Mouse (Mus musculus): ENCODE results near the gene Ankrd44. TPM values are rescaled to one million over a fixed set of nuclear protein-coding genes. Genes with fewer than 3 reads are reported as not detected.

Ankrd44 gene
- polyA plus RNA-seq, 1 experiment from 2014 or later: 23.0 TPM

- Histone ChIP-seq H3K27me3 (no peaks in the 10 kb centered on the region), H3K36me3 (peaks cover 33% of the 10 kb centered on the region), H3K4me2 (replicated peaks) (no peak overlapping the region), H3K27ac (no peak overlapping the region), H3K4me3 (no peak overlapping the region), H3K9me3 (no peaks in the 10 kb centered on the region), H3K9ac (no peak overlapping the region), H3K4me1 (no peaks in the 10 kb centered on the region)
- ATAC-seq (ENCODE audit: low FRiP score, low read depth): no peak
- WGBS: 82% methylated on average over 6 of the region's 6 CpGs
These were observed 265.5 kb downstream of the Ankrd44 start for GRCm38 (mm10) chr1:54660674-54661073.

DNA sequence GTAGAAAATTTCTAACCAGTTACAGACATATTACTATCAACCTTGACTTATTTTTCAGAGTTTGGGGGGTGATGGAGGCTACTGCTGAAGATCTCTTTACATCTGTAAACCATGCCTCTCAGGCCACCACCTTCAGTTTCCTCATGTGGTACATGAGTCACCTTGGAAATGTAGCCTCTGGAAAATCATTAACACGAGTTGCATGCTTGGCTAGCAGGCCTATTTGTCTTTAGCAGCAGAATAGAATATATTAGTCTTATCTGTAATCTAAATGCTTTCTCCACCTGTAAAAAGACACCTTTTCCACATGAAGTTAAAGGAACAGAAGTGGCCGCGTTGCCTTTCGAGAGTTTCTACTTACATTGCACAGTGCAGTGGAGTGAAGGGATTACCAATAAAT is 267.6 kb downstream of the Ankrd44 start:
- Histone ChIP-seq H3K4me3 (no peak overlapping the region), H3K4me2 (replicated peaks) (no peak overlapping the region), H3K9me3 (no peaks in the 10 kb centered on the region), H3K36me3 (peaks cover 44% of the 10 kb centered on the region), H3K27ac (no peak overlapping the region), H3K27me3 (no peaks in the 10 kb centered on the region), H3K9ac (no peak overlapping the region), H3K4me1 (no peaks in the 10 kb centered on the region)
- no peak for ATAC-seq (ENCODE audit: low FRiP score, low read depth)
- 92% methylated on average over 4 of the region's 4 CpGs for WGBS

- Histone ChIP-seq H3K27me3 (no peaks in the 10 kb centered on the region), H3K4me3 (no peak overlapping the region), H3K9ac (no peak overlapping the region), H3K4me1 (peaks cover 4% of the 10 kb centered on the region), H3K36me3 (peaks cover 24% of the 10 kb centered on the region), H3K4me2 (replicated peaks) (no peak overlapping the region), H3K9me3 (no peaks in the 10 kb centered on the region), H3K27ac (no peak overlapping the region)
- no peak for ATAC-seq (ENCODE audit: low FRiP score, low read depth)
- WGBS: 80% methylated on average over 5 of the region's 5 CpGs
These were observed 277.9 kb downstream of the Ankrd44 start for GRCm38 (mm10) chr1:54648237-54648636.

DNA sequence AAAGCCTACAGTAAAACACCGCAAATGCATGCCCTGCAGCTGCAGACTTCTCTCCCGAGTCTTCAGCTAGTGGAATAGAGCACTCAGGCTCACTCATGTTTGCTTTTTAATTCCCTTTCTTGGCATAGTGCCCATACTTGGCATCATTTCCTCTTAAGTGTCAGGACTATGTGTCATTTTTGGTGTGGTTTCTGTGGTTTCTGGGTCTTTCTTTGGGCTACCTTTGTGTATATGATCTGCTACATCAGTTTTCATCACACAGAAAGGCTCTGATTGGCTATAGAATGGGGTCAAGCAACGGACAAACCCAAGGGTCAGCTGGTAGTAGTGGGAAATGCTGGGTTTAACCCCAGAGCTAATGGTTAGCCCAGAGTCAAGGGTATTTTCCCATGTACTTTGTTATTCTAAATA is 278.8 kb downstream of the Ankrd44 start:
- ATAC-seq (ENCODE audit: low FRiP score, low read depth): no peak
- Histone ChIP-seq H3K4me1 (peaks cover 4% of the 10 kb centered on the region), H3K27me3 (no peaks in the 10 kb centered on the region), H3K4me2 (replicated peaks) (no peak overlapping the region), H3K4me3 (no peak overlapping the region), H3K27ac (no peak overlapping the region), H3K9ac (no peak overlapping the region), H3K36me3 (peaks cover 23% of the 10 kb centered on the region), H3K9me3 (no peaks in the 10 kb centered on the region)
- 57% methylated on average over 3 of the region's 3 CpGs for WGBS

GRCm38 (mm10) chr1:54640184-54640795 is 285.9 kb downstream of the Ankrd44 start:
- no peak overlapping the region for H3K4me3 ChIP-seq
- 46% methylated on average over 5 of the region's 5 CpGs for WGBS
- no peak for ATAC-seq (ENCODE audit: low FRiP score, low read depth)
- H3K27ac ChIP-seq: no peak overlapping the region
- no peak overlapping the region for H3K4me2 ChIP-seq (replicated peaks)
- H3K9me3 ChIP-seq: no peaks in the 10 kb centered on the region
- H3K27me3 ChIP-seq: no peaks in the 10 kb centered on the region
- H3K9ac ChIP-seq: no peak overlapping the region
- H3K4me1 ChIP-seq: no peaks in the 10 kb centered on the region
- no peaks in the 10 kb centered on the region for H3K36me3 ChIP-seq

- Histone ChIP-seq H3K9me3 (no peaks in the 10 kb centered on the region), H3K36me3 (no peaks in the 10 kb centered on the region), H3K4me1 (no peaks in the 10 kb centered on the region), H3K27me3 (no peaks in the 10 kb centered on the region), H3K27ac (no peak overlapping the region), H3K4me3 (no peak overlapping the region), H3K9ac (no peak overlapping the region), H3K4me2 (replicated peaks) (no peak overlapping the region)
- 79% methylated on average over 6 of the region's 6 CpGs for WGBS
- ATAC-seq (ENCODE audit: low FRiP score, low read depth): no peak
These were observed 286.6 kb downstream of the Ankrd44 start for GRCm38 (mm10) chr1:54639506-54640078.

GRCm38 (mm10) chr1:54639076-54639475 is 287.1 kb downstream of the Ankrd44 start:
- Histone ChIP-seq H3K36me3 (no peaks in the 10 kb centered on the region), H3K9ac (no peak overlapping the region), H3K4me3 (no peak overlapping the region), H3K27ac (no peak overlapping the region), H3K4me1 (no peaks in the 10 kb centered on the region), H3K4me2 (replicated peaks) (no peak overlapping the region), H3K27me3 (no peaks in the 10 kb centered on the region), H3K9me3 (no peaks in the 10 kb centered on the region)
- no peak for ATAC-seq (ENCODE audit: low FRiP score, low read depth)
- WGBS: 90% methylated on average over 2 of the region's 2 CpGs

- Histone ChIP-seq H3K27me3 (no peaks in the 10 kb centered on the region), H3K4me2 (replicated peaks) (no peak overlapping the region), H3K27ac (no peak overlapping the region), H3K9ac (no peak overlapping the region), H3K4me3 (no peak overlapping the region), H3K9me3 (no peaks in the 10 kb centered on the region), H3K4me1 (no peaks in the 10 kb centered on the region), H3K36me3 (no peaks in the 10 kb centered on the region)
- no peak for ATAC-seq (ENCODE audit: low FRiP score, low read depth)
- WGBS: 89% methylated on average over 2 of the region's 2 CpGs
These were observed 288.8 kb downstream of the Ankrd44 start for GRCm38 (mm10) chr1:54637340-54637739.

GRCm38 (mm10) chr1:54629106-54629505 is 297.1 kb downstream of the Ankrd44 start:
- WGBS: 57% methylated on average over 1 of the region's 1 CpGs
- H3K4me3 ChIP-seq: no peak overlapping the region
- H3K27ac ChIP-seq: no peak overlapping the region
- H3K9ac ChIP-seq: no peak overlapping the region
- no peaks in the 10 kb centered on the region for H3K27me3 ChIP-seq
- no peaks in the 10 kb centered on the region for H3K36me3 ChIP-seq
- no peaks in the 10 kb centered on the region for H3K9me3 ChIP-seq
- no peak overlapping the region for H3K4me2 ChIP-seq (replicated peaks)
- no peaks in the 10 kb centered on the region for H3K4me1 ChIP-seq
- no peak for ATAC-seq (ENCODE audit: low FRiP score, low read depth)

DNA sequence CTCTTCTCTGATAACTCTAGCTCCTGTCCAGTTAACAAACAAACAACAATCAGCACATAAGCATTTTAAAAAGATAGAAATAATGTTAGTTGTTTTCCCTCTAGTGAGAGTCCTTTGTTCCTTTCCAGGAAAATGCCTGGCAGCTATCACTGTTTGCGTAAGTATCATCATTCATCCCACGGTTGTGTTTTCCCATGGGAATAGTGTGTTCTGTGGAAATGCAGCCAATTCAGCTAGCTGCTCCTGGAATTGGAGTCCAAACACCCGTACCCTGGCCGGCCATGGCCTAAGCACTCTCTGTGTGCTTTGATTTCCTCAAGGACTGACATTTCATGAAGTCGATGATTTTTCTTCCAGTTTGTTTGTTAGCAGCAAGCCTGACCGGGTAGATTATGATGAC is 311.2 kb downstream of the Ankrd44 start:
- Histone ChIP-seq H3K4me3 (no peak overlapping the region), H3K27me3 (no peaks in the 10 kb centered on the region), H3K27ac (no peak overlapping the region), H3K4me1 (no peaks in the 10 kb centered on the region), H3K36me3 (no peaks in the 10 kb centered on the region), H3K9ac (no peak overlapping the region), H3K9me3 (no peaks in the 10 kb centered on the region), H3K4me2 (replicated peaks) (no peak overlapping the region)
- no peak for ATAC-seq (ENCODE audit: low FRiP score, low read depth)
- 89% methylated on average over 6 of the region's 6 CpGs for WGBS

GRCm38 (mm10) chr1:54612344-54612743 is 313.8 kb downstream of the Ankrd44 start:
- no peak for ATAC-seq (ENCODE audit: low FRiP score, low read depth)
- Histone ChIP-seq H3K4me3 (no peak overlapping the region), H3K4me2 (replicated peaks) (no peak overlapping the region), H3K27ac (no peak overlapping the region), H3K9me3 (no peaks in the 10 kb centered on the region), H3K36me3 (no peaks in the 10 kb centered on the region), H3K27me3 (no peaks in the 10 kb centered on the region), H3K9ac (no peak overlapping the region), H3K4me1 (no peaks in the 10 kb centered on the region)
- WGBS: 49% methylated on average over 6 of the region's 6 CpGs

DNA sequence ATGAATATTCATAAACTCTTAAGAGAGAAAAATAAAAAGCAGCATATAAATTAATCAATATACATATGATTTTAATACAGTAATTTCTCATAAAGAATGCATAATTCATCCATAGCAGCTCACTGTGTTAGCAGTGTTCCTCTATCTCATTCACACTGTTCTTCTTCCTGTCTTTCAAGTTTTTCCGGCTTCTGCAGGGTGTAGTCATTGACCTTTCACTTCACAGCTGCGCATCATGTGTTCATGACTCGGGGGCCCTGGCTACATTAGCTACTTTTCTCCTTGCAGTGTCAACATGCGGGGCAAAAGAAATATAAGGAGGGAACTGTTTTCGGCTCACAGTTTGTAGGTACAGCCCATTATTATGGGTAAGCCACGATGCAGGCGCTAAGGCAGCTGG is 314.3 kb downstream of the Ankrd44 start:
- Histone ChIP-seq H3K9me3 (no peaks in the 10 kb centered on the region), H3K27ac (no peak overlapping the region), H3K4me3 (no peak overlapping the region), H3K4me1 (no peaks in the 10 kb centered on the region), H3K9ac (no peak overlapping the region), H3K27me3 (no peaks in the 10 kb centered on the region), H3K4me2 (replicated peaks) (no peak overlapping the region), H3K36me3 (no peaks in the 10 kb centered on the region)
- WGBS: 63% methylated on average over 7 of the region's 7 CpGs
- ATAC-seq (ENCODE audit: low FRiP score, low read depth): no peak

DNA sequence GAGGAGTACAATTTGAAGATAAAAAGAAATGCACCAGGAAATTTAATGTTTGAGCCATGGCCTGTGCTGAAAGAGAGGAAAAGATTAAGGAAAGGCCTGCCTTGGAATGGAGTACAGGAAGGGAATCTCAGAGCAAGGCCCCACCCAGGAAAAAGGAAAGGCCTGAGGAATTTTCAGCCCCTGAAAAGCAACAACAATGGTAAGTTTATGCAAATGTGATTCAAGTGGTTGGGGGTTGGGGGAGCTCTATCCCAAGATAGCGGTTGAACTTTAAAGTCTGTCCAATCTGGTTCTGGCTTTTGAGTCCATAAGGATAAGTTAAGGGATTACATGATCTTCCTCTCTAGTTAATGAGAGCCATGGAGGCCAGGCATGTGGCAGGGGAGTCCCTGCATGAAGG is 319.3 kb downstream of the Ankrd44 start:
- H3K27me3 ChIP-seq: no peaks in the 10 kb centered on the region
- H3K27ac ChIP-seq: no peak overlapping the region
- H3K9me3 ChIP-seq: no peaks in the 10 kb centered on the region
- H3K4me3 ChIP-seq: no peak overlapping the region
- ATAC-seq (ENCODE audit: low FRiP score, low read depth): no peak
- no peak overlapping the region for H3K4me2 ChIP-seq (replicated peaks)
- H3K9ac ChIP-seq: no peak overlapping the region
- H3K36me3 ChIP-seq: no peaks in the 10 kb centered on the region
- 91% methylated on average over 1 of the region's 1 CpGs for WGBS
- no peaks in the 10 kb centered on the region for H3K4me1 ChIP-seq
